Mouse (Mus musculus): ENCODE measurements around the gene Mrpl9.

- TF ChIP-seq CTCF (IDR thresholded peaks at IDR 0.05; ENCODE audit: low read depth) = no peak
- TF ChIP-seq EP300 (IDR thresholded peaks at IDR 0.05; ENCODE audit: low read depth) = no peak
Measured at GRCm38 (mm10) chr3:94468931-94469330, 25.8 kb downstream of the Mrpl9 start.

Data from liver, embryonic 14.5 days (tissue).